Mouse (Mus musculus) embryonic facial prominence, embryonic 15.5 days (tissue): Measurements from ENCODE around the gene Pex10. TPM values are rescaled to one million over a fixed set of nuclear protein-coding genes. Genes with fewer than 3 reads are reported as not detected.

Experiments used
- ATAC-seq: fragments of 200-750 bp; cut with Nextera tagmentation; 2 replicates; pipeline ENCODE4 v1.8.0; 2017; ENCODE audit warnings: low read depth, moderate TSS enrichment; ENCODE audit not compliant: insufficient number of reproducible peaks, low FRiP score, low TSS enrichment
- H3K27ac ChIP-seq: fragments of 300-500 bp; sonication (generic); replicated peaks from 2 replicates; pipeline ENCODE4 v1.5.1; 2015; ENCODE audit warnings: mild to moderate bottlenecking, inconsistent platforms
- H3K27me3 ChIP-seq: fragments of 300-500 bp; sonication (generic); 2 replicates; pipeline ENCODE4 v1.6.1; 2015; ENCODE audit warnings: inconsistent platforms
- H3K36me3 ChIP-seq: fragments of 300-500 bp; sonication (generic); 2 replicates; pipeline ENCODE4 v1.6.1; 2015; ENCODE audit warnings: mild to moderate bottlenecking, inconsistent platforms
- H3K4me1 ChIP-seq: fragments of 300-500 bp; sonication (generic); 2 replicates; pipeline ENCODE4 v1.6.1; 2015; ENCODE audit warnings: inconsistent platforms
- H3K4me2 ChIP-seq: fragments of 300-500 bp; sonication (generic); replicated peaks from 2 replicates; pipeline ENCODE4 v1.6.1; 2015; ENCODE audit warnings: mild to moderate bottlenecking, inconsistent platforms
- H3K4me3 ChIP-seq: fragments of 300-500 bp; sonication (generic); replicated peaks from 2 replicates; pipeline ENCODE4 v1.5.1; 2015; ENCODE audit warnings: mild to moderate bottlenecking, inconsistent platforms
- H3K9ac ChIP-seq: fragments of 300-500 bp; sonication (generic); 2 replicates; pipeline ENCODE4 v1.6.1; 2015; ENCODE audit warnings: inconsistent platforms
- H3K9me3 ChIP-seq: fragments of 300-500 bp; sonication (generic); replicated peaks from 2 replicates; pipeline ENCODE4 v1.6.1; 2016; ENCODE audit warnings: inconsistent platforms
- WGBS: fragments of 180-500 bp; shearing (Covaris S2); methylation state at CpG from one replicate; pipeline ENCODE4 v1.1.7; 2015; 5-methylcytosine and 5-hydroxymethylcytosine counted together
- polyA plus RNA-seq: library from polyadenylated mRNA; unstranded; fragments of >200 nt; fragmentation: Nextera tagmentation; extraction: Ambion mirVana; gene quantifications from 2 replicates; pipeline ENCODE4 v1.2.1, GENCODE M21; 2015

The Pex10 gene
- polyA plus RNA-seq, result 21.6 and 22.1 TPM in 2 replicates

GRCm38 (mm10) chr4:155066834-155067522 is at the start of gene Pex10:
Gene Pex10, plus strand, starts transcription at chr4:155067016.
- Histone ChIP-seq H3K27ac (peak within 1 kb of the TSS; percentile 87), H3K9me3 (no peaks in the 10 kb centered on the region), H3K27me3 (no peaks in the 10 kb centered on the region), H3K36me3 (peaks cover 36% of the 10 kb centered on the region), H3K9ac (peak within 1 kb of the TSS; percentile 81), H3K4me1 (peaks cover 41% of the 10 kb centered on the region), H3K4me3 (peak within 1 kb of the TSS; percentile 63), H3K4me2 (peak within 1 kb of the TSS; percentile 68)
- peak; percentile 92 for ATAC-seq
- WGBS, result under 1% methylated on average over 48 of the region's 48 CpGs

- Histone ChIP-seq H3K4me1 (peaks cover 18% of the 10 kb centered on the region), H3K4me3 (no peak overlapping the region), H3K9ac (no peak overlapping the region), H3K4me2 (no peak overlapping the region), H3K27ac (no peak overlapping the region), H3K27me3 (no peaks in the 10 kb centered on the region), H3K36me3 (no peaks in the 10 kb centered on the region), H3K9me3 (no peaks in the 10 kb centered on the region)
- WGBS, result 68% methylated on average over 11 of the region's 11 CpGs
- ATAC-seq, result no peak
Measured at GRCm38 (mm10) chr4:155017253-155017878, 49.5 kb upstream of the Pex10 start.

- H3K27me3 ChIP-seq, result no peaks in the 10 kb centered on the region
- H3K4me1 ChIP-seq, result peaks cover 18% of the 10 kb centered on the region
- H3K27ac ChIP-seq, result no peak overlapping the region
- WGBS, result 70% methylated on average over 8 of the region's 8 CpGs
- no peak for ATAC-seq
- H3K9ac ChIP-seq, result no peak overlapping the region
- no peaks in the 10 kb centered on the region for H3K36me3 ChIP-seq
- no peaks in the 10 kb centered on the region for H3K9me3 ChIP-seq
- H3K4me3 ChIP-seq, result no peak overlapping the region
- no peak overlapping the region for H3K4me2 ChIP-seq
Measured at GRCm38 (mm10) chr4:155018066-155018465, 48.8 kb upstream of the Pex10 start.

GRCm38 (mm10) chr4:155018601-155019335 is 48.0 kb upstream of the Pex10 start:
- Histone ChIP-seq H3K4me3 (no peak overlapping the region), H3K4me1 (peaks cover 18% of the 10 kb centered on the region), H3K4me2 (0 out of 2 replicates have a peak overlapping the region, but pooled peaks have one; percentile 18), H3K36me3 (no peaks in the 10 kb centered on the region), H3K27ac (no peak overlapping the region), H3K27me3 (no peaks in the 10 kb centered on the region), H3K9me3 (no peaks in the 10 kb centered on the region), H3K9ac (no peak overlapping the region)
- 6% methylated on average over 15 of the region's 15 CpGs for whole genome bisulfite sequencing
- ATAC-seq, result 0 out of 2 replicates have a peak, but pooled peaks have one; percentile 11

- Histone ChIP-seq H3K36me3 (no peaks in the 10 kb centered on the region), H3K4me1 (peaks cover 18% of the 10 kb centered on the region), H3K27me3 (no peaks in the 10 kb centered on the region), H3K9me3 (no peaks in the 10 kb centered on the region), H3K27ac (no peak overlapping the region), H3K4me2 (0 out of 2 replicates have a peak overlapping the region, but pooled peaks have one; percentile 18), H3K9ac (no peak overlapping the region), H3K4me3 (no peak overlapping the region)
- 0% methylated on average over 10 of the region's 10 CpGs for WGBS
- peak; percentile 30; the same call in 1 of the 2 replicates for ATAC-seq
Measured at GRCm38 (mm10) chr4:155019336-155019847, 47.4 kb upstream of the Pex10 start.

- Histone ChIP-seq H3K4me2 (no peak overlapping the region), H3K4me1 (peaks cover 18% of the 10 kb centered on the region), H3K9ac (no peak overlapping the region), H3K27me3 (no peaks in the 10 kb centered on the region), H3K9me3 (no peaks in the 10 kb centered on the region), H3K36me3 (no peaks in the 10 kb centered on the region), H3K27ac (no peak overlapping the region), H3K4me3 (no peak overlapping the region)
- 55% methylated on average over 1 of the region's 1 CpGs for WGBS
- no peak for ATAC-seq
Measured at GRCm38 (mm10) chr4:155020141-155020540, 46.7 kb upstream of the Pex10 start.

- WGBS, result 62% methylated on average over 9 of the region's 9 CpGs
- H3K9ac ChIP-seq, result no peak overlapping the region
- H3K4me3 ChIP-seq, result no peak overlapping the region
- H3K9me3 ChIP-seq, result no peaks in the 10 kb centered on the region
- peaks cover 18% of the 10 kb centered on the region for H3K4me1 ChIP-seq
- H3K27me3 ChIP-seq, result no peaks in the 10 kb centered on the region
- ATAC-seq, result no peak
- no peak overlapping the region for H3K27ac ChIP-seq
- H3K4me2 ChIP-seq, result no peak overlapping the region
- H3K36me3 ChIP-seq, result no peaks in the 10 kb centered on the region
Measured at GRCm38 (mm10) chr4:155020813-155021212, 46.0 kb upstream of the Pex10 start.

- H3K36me3 ChIP-seq, result no peaks in the 10 kb centered on the region
- H3K9me3 ChIP-seq, result no peaks in the 10 kb centered on the region
- H3K4me2 ChIP-seq, result no peak overlapping the region
- H3K27me3 ChIP-seq, result no peaks in the 10 kb centered on the region
- no peak overlapping the region for H3K9ac ChIP-seq
- H3K4me1 ChIP-seq, result peaks cover 18% of the 10 kb centered on the region
- no peak overlapping the region for H3K27ac ChIP-seq
- no peak for ATAC-seq
- H3K4me3 ChIP-seq, result no peak overlapping the region
- 71% methylated on average over 7 of the region's 7 CpGs for WGBS
Measured at GRCm38 (mm10) chr4:155022228-155022855, 44.5 kb upstream of the Pex10 start.

GRCm38 (mm10) chr4:155024170-155025010 is 42.4 kb upstream of the Pex10 start:
- Histone ChIP-seq H3K27ac (no peak overlapping the region), H3K36me3 (no peaks in the 10 kb centered on the region), H3K4me3 (no peak overlapping the region), H3K4me1 (peaks cover 5% of the 10 kb centered on the region), H3K4me2 (no peak overlapping the region), H3K27me3 (no peaks in the 10 kb centered on the region), H3K9me3 (no peaks in the 10 kb centered on the region), H3K9ac (no peak overlapping the region)
- WGBS, result 84% methylated on average over 11 of the region's 11 CpGs
- ATAC-seq, result no peak

- Histone ChIP-seq H3K27me3 (peaks cover 14% of the 10 kb centered on the region), H3K4me3 (no peak overlapping the region), H3K36me3 (no peaks in the 10 kb centered on the region), H3K4me2 (no peak overlapping the region), H3K27ac (no peak overlapping the region), H3K4me1 (peaks cover 7% of the 10 kb centered on the region; the same call in 1 of the 2 replicates), H3K9ac (no peak overlapping the region), H3K9me3 (no peaks in the 10 kb centered on the region)
- 35% methylated on average over 6 of the region's 6 CpGs for WGBS
- ATAC-seq, result no peak
Measured at GRCm38 (mm10) chr4:155033115-155033514, 33.7 kb upstream of the Pex10 start.
